Mouse (Mus musculus) ES-Bruce4 (cell line): ENCODE data around the gene Fam209.

Source experiments
- CTCF ChIP-seq: IDR thresholded peaks from one replicate; pipeline ENCODE4 v1.8.1; 2011; ENCODE audit warnings: low read depth, low read length
- POLR2A ChIP-seq: IDR thresholded peaks from one replicate; pipeline ENCODE4 v1.8.1; 2011; ENCODE audit warnings: low read length; ENCODE audit not compliant: insufficient read depth

- TF ChIP-seq POLR2A: no peak
- TF ChIP-seq CTCF: no peak
These were observed 5.5 kb downstream of the Fam209 start for GRCm38 (mm10) chr2:172477860-172478259.
